Mouse (Mus musculus): ENCODE data around the gene Rev1.
"Not testable (repeated sequence)": the region's sequence is repeated elsewhere in the genome, so short reads cannot be mapped to it uniquely, and the experiment has no call there.

The Rev1 gene

GRCm38 (mm10) chr1:38124261-38124660 lies 5.3 kb downstream of the Rev1 start:
- H3K36me3 ChIP-seq (ENCODE audit: control insufficient read depth, insufficient read depth, low read length, poor library complexity, severe bottlenecking), result no peaks in the 10 kb centered on the region
- DNase-seq (ENCODE audit: low read depth, low spot score), result no peak
- H3K27me3 ChIP-seq (ENCODE audit: control insufficient read depth, insufficient read depth, low read length, poor library complexity, severe bottlenecking), result no peaks in the 10 kb centered on the region

- Histone ChIP-seq H3K36me3 (ENCODE audit: control insufficient read depth, insufficient read depth, low read length, poor library complexity, severe bottlenecking) (no peaks in the 10 kb centered on the region; the same call in 1 of the 2 replicates), H3K27me3 (ENCODE audit: control insufficient read depth, insufficient read depth, low read length, poor library complexity, severe bottlenecking) (no peaks in the 10 kb centered on the region)
- peak; percentile 26 for DNase-seq (ENCODE audit: low read depth, low spot score)
Measured at GRCm38 (mm10) chr1:38120877-38121276, 8.7 kb downstream of the Rev1 start.

GRCm38 (mm10) chr1:38118624-38119023 lies 11.0 kb downstream of the Rev1 start:
- Histone ChIP-seq H3K36me3 (ENCODE audit: control insufficient read depth, insufficient read depth, low read length, poor library complexity, severe bottlenecking) (no peaks in the 10 kb centered on the region; the same call in 1 of the 2 replicates), H3K27me3 (ENCODE audit: control insufficient read depth, insufficient read depth, low read length, poor library complexity, severe bottlenecking) (no peaks in the 10 kb centered on the region)
- no peak for DNase-seq (ENCODE audit: low read depth, low spot score)

GRCm38 (mm10) chr1:38109786-38110185 lies 19.8 kb downstream of the Rev1 start:
- Histone ChIP-seq H3K36me3 (ENCODE audit: control insufficient read depth, insufficient read depth, low read length, poor library complexity, severe bottlenecking) (no peaks in the 10 kb centered on the region), H3K27me3 (ENCODE audit: control insufficient read depth, insufficient read depth, low read length, poor library complexity, severe bottlenecking) (no peaks in the 10 kb centered on the region)
- no peak for DNase-seq (ENCODE audit: low read depth, low spot score)

- H3K36me3 ChIP-seq (ENCODE audit: control insufficient read depth, insufficient read depth, low read length, poor library complexity, severe bottlenecking), result no peaks in the 10 kb centered on the region
- DNase-seq (ENCODE audit: low read depth, low spot score), result no peak
- no peaks in the 10 kb centered on the region for H3K27me3 ChIP-seq (ENCODE audit: control insufficient read depth, insufficient read depth, low read length, poor library complexity, severe bottlenecking)
Measured at GRCm38 (mm10) chr1:38103813-38104212, 25.8 kb downstream of the Rev1 start.

- no peak for DNase-seq (ENCODE audit: low read depth, low spot score)
- Histone ChIP-seq H3K27me3 (ENCODE audit: control insufficient read depth, insufficient read depth, low read length, poor library complexity, severe bottlenecking) (no peaks in the 10 kb centered on the region), H3K36me3 (ENCODE audit: control insufficient read depth, insufficient read depth, low read length, poor library complexity, severe bottlenecking) (no peaks in the 10 kb centered on the region)
Measured at GRCm38 (mm10) chr1:38103214-38103613, 26.4 kb downstream of the Rev1 start.

GRCm38 (mm10) chr1:38081316-38081715 lies 48.3 kb downstream of the Rev1 start:
- H3K27me3 ChIP-seq (ENCODE audit: control insufficient read depth, insufficient read depth, low read length, poor library complexity, severe bottlenecking), result no peaks in the 10 kb centered on the region
- peaks cover 4% of the 10 kb centered on the region; the same call in 1 of the 2 replicates for H3K36me3 ChIP-seq (ENCODE audit: control insufficient read depth, insufficient read depth, low read length, poor library complexity, severe bottlenecking)
- no peak for DNase-seq (ENCODE audit: low read depth, low spot score)

- Histone ChIP-seq H3K36me3 (ENCODE audit: control insufficient read depth, insufficient read depth, low read length, poor library complexity, severe bottlenecking) (peaks cover 18% of the 10 kb centered on the region), H3K27me3 (ENCODE audit: control insufficient read depth, insufficient read depth, low read length, poor library complexity, severe bottlenecking) (no peaks in the 10 kb centered on the region)
- DNase-seq (ENCODE audit: low read depth, low spot score), result no peak
Measured at GRCm38 (mm10) chr1:38071326-38071725, 58.3 kb downstream of the Rev1 start.

- H3K27me3 ChIP-seq (ENCODE audit: control insufficient read depth, insufficient read depth, low read length, poor library complexity, severe bottlenecking), result no peaks in the 10 kb centered on the region
- no peak for DNase-seq (ENCODE audit: low read depth, low spot score)
- peaks cover 23% of the 10 kb centered on the region for H3K36me3 ChIP-seq (ENCODE audit: control insufficient read depth, insufficient read depth, low read length, poor library complexity, severe bottlenecking)
Measured at GRCm38 (mm10) chr1:38067276-38067675, 62.3 kb downstream of the Rev1 start.

- DNase-seq (ENCODE audit: low read depth, low spot score); H3K27me3 ChIP-seq (ENCODE audit: control insufficient read depth, insufficient read depth, low read length, poor library complexity, severe bottlenecking): not testable (repeated sequence)
- H3K36me3 ChIP-seq (ENCODE audit: control insufficient read depth, insufficient read depth, low read length, poor library complexity, severe bottlenecking), result peaks cover 16% of the 10 kb centered on the region
Measured at GRCm38 (mm10) chr1:38062156-38062555, 67.4 kb downstream of the Rev1 start.

GRCm38 (mm10) chr1:38058417-38058816 lies 71.2 kb downstream of the Rev1 start:
- Histone ChIP-seq H3K27me3 (ENCODE audit: control insufficient read depth, insufficient read depth, low read length, poor library complexity, severe bottlenecking) (no peaks in the 10 kb centered on the region), H3K36me3 (ENCODE audit: control insufficient read depth, insufficient read depth, low read length, poor library complexity, severe bottlenecking) (peaks cover 11% of the 10 kb centered on the region)
- DNase-seq (ENCODE audit: low read depth, low spot score), result no peak

GRCm38 (mm10) chr1:38055176-38055575 lies 74.4 kb downstream of the Rev1 start:
- peaks cover 11% of the 10 kb centered on the region; the same call in 1 of the 2 replicates for H3K36me3 ChIP-seq (ENCODE audit: control insufficient read depth, insufficient read depth, low read length, poor library complexity, severe bottlenecking)
- no peak for DNase-seq (ENCODE audit: low read depth, low spot score)

GRCm38 (mm10) chr1:38049562-38049961 lies 80.0 kb downstream of the Rev1 start:
- Histone ChIP-seq H3K36me3 (ENCODE audit: control insufficient read depth, insufficient read depth, low read length, poor library complexity, severe bottlenecking) (peaks cover 16% of the 10 kb centered on the region), H3K27me3 (ENCODE audit: control insufficient read depth, insufficient read depth, low read length, poor library complexity, severe bottlenecking) (no peaks in the 10 kb centered on the region)
- no peak for DNase-seq (ENCODE audit: low read depth, low spot score)

More at GRCm38 (mm10) chr1:38055176-38055575, 74.4 kb downstream of the Rev1 start:
- no peaks in the 10 kb centered on the region for H3K27me3 ChIP-seq (ENCODE audit: control insufficient read depth, insufficient read depth, low read length, poor library complexity, severe bottlenecking)

- no peak for DNase-seq (ENCODE audit: low read depth, low spot score)
- Histone ChIP-seq H3K36me3 (ENCODE audit: control insufficient read depth, insufficient read depth, low read length, poor library complexity, severe bottlenecking) (peaks cover 16% of the 10 kb centered on the region), H3K27me3 (ENCODE audit: control insufficient read depth, insufficient read depth, low read length, poor library complexity, severe bottlenecking) (no peaks in the 10 kb centered on the region)
Measured at GRCm38 (mm10) chr1:38048121-38048520, 81.5 kb downstream of the Rev1 start.

GRCm38 (mm10) chr1:38038898-38039297 lies 90.7 kb downstream of the Rev1 start:
- no peaks in the 10 kb centered on the region for H3K27me3 ChIP-seq (ENCODE audit: control insufficient read depth, insufficient read depth, low read length, poor library complexity, severe bottlenecking)
- no peak for DNase-seq (ENCODE audit: low read depth, low spot score)
- peaks cover 9% of the 10 kb centered on the region for H3K36me3 ChIP-seq (ENCODE audit: control insufficient read depth, insufficient read depth, low read length, poor library complexity, severe bottlenecking)

- no peak for DNase-seq (ENCODE audit: low read depth, low spot score)
- peaks cover 8% of the 10 kb centered on the region for H3K36me3 ChIP-seq (ENCODE audit: control insufficient read depth, insufficient read depth, low read length, poor library complexity, severe bottlenecking)
Measured at GRCm38 (mm10) chr1:38037375-38037774, 92.2 kb downstream of the Rev1 start.

More at GRCm38 (mm10) chr1:38037375-38037774, 92.2 kb downstream of the Rev1 start:
- no peaks in the 10 kb centered on the region for H3K27me3 ChIP-seq (ENCODE audit: control insufficient read depth, insufficient read depth, low read length, poor library complexity, severe bottlenecking)
